Mouse (Mus musculus): ENCODE results near the gene H2-Q1.
"Not testable (repeated sequence)": the region's sequence is repeated elsewhere in the genome, so short reads cannot be mapped to it uniquely, and the experiment has no call there.

Gene H2-Q1

GRCm38 (mm10) chr17:35304921-35305320 is 15.3 kb upstream of the H2-Q1 start:
- not testable (repeated sequence) for H3K27me3 ChIP-seq (ENCODE audit: control insufficient read depth, insufficient read depth, low read length, poor library complexity, severe bottlenecking); DNase-seq (ENCODE audit: low read depth, low spot score); H3K36me3 ChIP-seq (ENCODE audit: control insufficient read depth, insufficient read depth, low read length, poor library complexity, severe bottlenecking)

- H3K36me3 ChIP-seq (ENCODE audit: control insufficient read depth, insufficient read depth, low read length, poor library complexity, severe bottlenecking), result no peaks in the 10 kb centered on the region
- H3K27me3 ChIP-seq (ENCODE audit: control insufficient read depth, insufficient read depth, low read length, poor library complexity, severe bottlenecking), result peaks cover 1% of the 10 kb centered on the region; the same call in 1 of the 2 replicates
- no peak for DNase-seq (ENCODE audit: low read depth, low spot score)
Observed at GRCm38 (mm10) chr17:35318671-35319070, 1.5 kb upstream of the H2-Q1 start.

GRCm38 (mm10) chr17:35325124-35325523 is 4.9 kb downstream of the H2-Q1 start:
- peak; percentile 52 for DNase-seq (ENCODE audit: low read depth, low spot score)
- H3K27me3 ChIP-seq (ENCODE audit: control insufficient read depth, insufficient read depth, low read length, poor library complexity, severe bottlenecking); H3K36me3 ChIP-seq (ENCODE audit: control insufficient read depth, insufficient read depth, low read length, poor library complexity, severe bottlenecking): not testable (repeated sequence)

GRCm38 (mm10) chr17:35326000-35326399 is 5.8 kb downstream of the H2-Q1 start:
- not testable (repeated sequence) for DNase-seq (ENCODE audit: low read depth, low spot score); H3K36me3 ChIP-seq (ENCODE audit: control insufficient read depth, insufficient read depth, low read length, poor library complexity, severe bottlenecking)

GRCm38 (mm10) chr17:35329714-35330113 is 9.5 kb downstream of the H2-Q1 start:
- not testable (repeated sequence) for H3K36me3 ChIP-seq (ENCODE audit: control insufficient read depth, insufficient read depth, low read length, poor library complexity, severe bottlenecking); DNase-seq (ENCODE audit: low read depth, low spot score); H3K27me3 ChIP-seq (ENCODE audit: control insufficient read depth, insufficient read depth, low read length, poor library complexity, severe bottlenecking)

More at GRCm38 (mm10) chr17:35326000-35326399, 5.8 kb downstream of the H2-Q1 start:
- H3K27me3 ChIP-seq (ENCODE audit: control insufficient read depth, insufficient read depth, low read length, poor library complexity, severe bottlenecking), result not testable (repeated sequence)

- DNase-seq (ENCODE audit: low read depth, low spot score); H3K27me3 ChIP-seq (ENCODE audit: control insufficient read depth, insufficient read depth, low read length, poor library complexity, severe bottlenecking); H3K36me3 ChIP-seq (ENCODE audit: control insufficient read depth, insufficient read depth, low read length, poor library complexity, severe bottlenecking): not testable (repeated sequence)
Observed at GRCm38 (mm10) chr17:35331546-35331945, 11.3 kb downstream of the H2-Q1 start.

- Histone ChIP-seq H3K27me3 (ENCODE audit: control insufficient read depth, insufficient read depth, low read length, poor library complexity, severe bottlenecking) (no peaks in the 10 kb centered on the region), H3K36me3 (ENCODE audit: control insufficient read depth, insufficient read depth, low read length, poor library complexity, severe bottlenecking) (no peaks in the 10 kb centered on the region)
- peak; percentile 34 for DNase-seq (ENCODE audit: low read depth, low spot score)
Observed at GRCm38 (mm10) chr17:35342071-35342671, 22.0 kb downstream of the H2-Q1 start, which contains the start of gene H2-Q2. H2-Q2 (plus strand) TSS chr17:35342242.

- Histone ChIP-seq H3K36me3 (ENCODE audit: control insufficient read depth, insufficient read depth, low read length, poor library complexity, severe bottlenecking) (no peaks in the 10 kb centered on the region), H3K27me3 (ENCODE audit: control insufficient read depth, insufficient read depth, low read length, poor library complexity, severe bottlenecking) (no peaks in the 10 kb centered on the region)
- DNase-seq (ENCODE audit: low read depth, low spot score), result peak; percentile 43
Observed at GRCm38 (mm10) chr17:35342711-35343476, 22.7 kb downstream of the H2-Q1 start.

GRCm38 (mm10) chr17:35347659-35348058 is 27.5 kb downstream of the H2-Q1 start:
- H3K36me3 ChIP-seq (ENCODE audit: control insufficient read depth, insufficient read depth, low read length, poor library complexity, severe bottlenecking); DNase-seq (ENCODE audit: low read depth, low spot score); H3K27me3 ChIP-seq (ENCODE audit: control insufficient read depth, insufficient read depth, low read length, poor library complexity, severe bottlenecking): not testable (repeated sequence)

GRCm38 (mm10) chr17:35353275-35353674 is 33.1 kb downstream of the H2-Q1 start:
- not testable (repeated sequence) for H3K36me3 ChIP-seq (ENCODE audit: control insufficient read depth, insufficient read depth, low read length, poor library complexity, severe bottlenecking); DNase-seq (ENCODE audit: low read depth, low spot score); H3K27me3 ChIP-seq (ENCODE audit: control insufficient read depth, insufficient read depth, low read length, poor library complexity, severe bottlenecking)

GRCm38 (mm10) chr17:35354071-35354470 is 33.9 kb downstream of the H2-Q1 start:
- DNase-seq (ENCODE audit: low read depth, low spot score), result no peak
- H3K36me3 ChIP-seq (ENCODE audit: control insufficient read depth, insufficient read depth, low read length, poor library complexity, severe bottlenecking), result no peaks in the 10 kb centered on the region
- no peaks in the 10 kb centered on the region; the same call in 1 of the 2 replicates for H3K27me3 ChIP-seq (ENCODE audit: control insufficient read depth, insufficient read depth, low read length, poor library complexity, severe bottlenecking)

- DNase-seq (ENCODE audit: low read depth, low spot score), result no peak
- Histone ChIP-seq H3K27me3 (ENCODE audit: control insufficient read depth, insufficient read depth, low read length, poor library complexity, severe bottlenecking) (no peaks in the 10 kb centered on the region), H3K36me3 (ENCODE audit: control insufficient read depth, insufficient read depth, low read length, poor library complexity, severe bottlenecking) (no peaks in the 10 kb centered on the region)
Observed at GRCm38 (mm10) chr17:35357086-35357485, 36.9 kb downstream of the H2-Q1 start.

GRCm38 (mm10) chr17:35358763-35359469 is 38.7 kb downstream of the H2-Q1 start:
- Histone ChIP-seq H3K36me3 (ENCODE audit: control insufficient read depth, insufficient read depth, low read length, poor library complexity, severe bottlenecking) (no peaks in the 10 kb centered on the region), H3K27me3 (ENCODE audit: control insufficient read depth, insufficient read depth, low read length, poor library complexity, severe bottlenecking) (no peaks in the 10 kb centered on the region)
- no peak for DNase-seq (ENCODE audit: low read depth, low spot score)

GRCm38 (mm10) chr17:35359470-35359862 is 39.3 kb downstream of the H2-Q1 start:
- Histone ChIP-seq H3K36me3 (ENCODE audit: control insufficient read depth, insufficient read depth, low read length, poor library complexity, severe bottlenecking) (no peaks in the 10 kb centered on the region), H3K27me3 (ENCODE audit: control insufficient read depth, insufficient read depth, low read length, poor library complexity, severe bottlenecking) (no peaks in the 10 kb centered on the region)
- peak; percentile 38 for DNase-seq (ENCODE audit: low read depth, low spot score)

Data from splenic B cell, adult 2 months (primary cell).